Mouse (Mus musculus) ES-E14 (cell line): Measurements from ENCODE around the gene Clspn.

Experiments used
- CHD2 ChIP-seq: IDR thresholded peaks from 2 replicates; pipeline ENCODE4 v1.6.1; 2014; ENCODE audit warnings: mild to moderate bottlenecking, low read depth, low read length, inconsistent platforms
- MAFK ChIP-seq: IDR thresholded peaks from 2 replicates; pipeline ENCODE4 v1.6.1; 2014; ENCODE audit warnings: mild to moderate bottlenecking, low read depth, low read length, inconsistent platforms; ENCODE audit not compliant: insufficient read depth
- ZC3H11A ChIP-seq: IDR thresholded peaks from 2 replicates; pipeline ENCODE4 v1.6.1; 2012; ENCODE audit warnings: low read depth, mild to moderate bottlenecking, inconsistent platforms, low read length, borderline replicate concordance
- ZNF384 ChIP-seq: IDR thresholded peaks from 2 replicates; pipeline ENCODE4 v1.6.1; 2012; ENCODE audit warnings: low read depth, low read length, inconsistent platforms

GRCm38 (mm10) chr4:126585739-126586138, 29.0 kb downstream of the Clspn start:
- TF ChIP-seq MAFK = no peak
- no peak for TF ChIP-seq ZNF384
- TF ChIP-seq CHD2 = no peak
- TF ChIP-seq ZC3H11A = no peak
